Mouse (Mus musculus): Measurements from ENCODE around the gene Hhip.

Gene Hhip

DNA sequence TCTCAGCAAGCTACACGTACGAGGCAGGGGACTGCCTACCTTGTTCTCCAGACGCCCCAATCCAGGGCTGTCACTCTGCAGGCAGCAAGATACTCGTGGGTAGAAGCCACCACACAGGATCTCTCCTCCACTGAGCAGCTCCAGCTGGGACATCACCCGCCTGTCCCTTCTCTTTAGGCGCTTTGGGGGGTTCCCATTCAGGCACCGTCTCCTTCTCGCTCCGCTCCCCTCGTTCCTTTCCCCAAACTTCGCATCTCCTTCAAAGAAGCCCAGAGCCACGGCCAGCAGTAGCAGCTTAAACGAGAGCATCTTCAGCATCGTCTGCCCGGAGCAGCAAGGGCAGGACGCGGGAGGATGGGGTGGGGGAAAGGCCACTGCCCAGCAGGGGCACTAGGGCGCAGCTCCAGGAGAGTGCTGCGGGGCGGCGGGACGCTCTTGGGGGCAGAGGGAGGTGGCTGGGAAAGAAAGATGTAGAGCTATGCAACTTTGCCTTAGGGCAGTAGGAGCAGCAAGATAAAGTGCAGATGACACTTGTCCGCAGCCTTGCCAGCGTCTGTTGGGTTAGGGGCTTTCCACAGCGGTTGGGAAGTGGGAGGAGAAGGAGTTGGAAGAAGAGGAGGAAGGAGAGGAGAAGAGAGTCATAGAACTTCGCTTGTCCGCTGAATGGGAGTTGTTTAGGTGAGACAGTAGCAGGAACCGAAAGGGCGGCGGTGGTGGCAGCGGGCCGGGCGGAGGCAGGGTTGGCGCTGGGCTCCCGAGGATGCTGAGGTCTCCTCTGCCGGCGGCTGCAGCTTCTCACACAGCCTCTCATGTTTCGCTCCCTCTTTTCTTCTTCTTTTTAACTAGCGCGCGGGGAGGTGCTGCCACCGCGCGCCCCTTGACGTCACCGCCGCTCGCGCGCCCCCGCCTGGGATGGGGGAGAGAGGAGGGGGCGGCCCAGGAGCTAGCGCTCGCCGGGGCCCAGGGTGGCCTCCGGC is at the start of gene Hhip:
Hhip (minus strand) TSS at position 809 of the 977 bp plus-strand sequence.
- peak; percentile 60 for DNase-seq

- no peak for DNase-seq
Observed at GRCm38 (mm10) chr8:80087021-80087420, 29.2 kb upstream of the Hhip start.

- no peak for DNase-seq
Observed at GRCm38 (mm10) chr8:80058193-80058592, 387 bp upstream of the Hhip start.

DNA sequence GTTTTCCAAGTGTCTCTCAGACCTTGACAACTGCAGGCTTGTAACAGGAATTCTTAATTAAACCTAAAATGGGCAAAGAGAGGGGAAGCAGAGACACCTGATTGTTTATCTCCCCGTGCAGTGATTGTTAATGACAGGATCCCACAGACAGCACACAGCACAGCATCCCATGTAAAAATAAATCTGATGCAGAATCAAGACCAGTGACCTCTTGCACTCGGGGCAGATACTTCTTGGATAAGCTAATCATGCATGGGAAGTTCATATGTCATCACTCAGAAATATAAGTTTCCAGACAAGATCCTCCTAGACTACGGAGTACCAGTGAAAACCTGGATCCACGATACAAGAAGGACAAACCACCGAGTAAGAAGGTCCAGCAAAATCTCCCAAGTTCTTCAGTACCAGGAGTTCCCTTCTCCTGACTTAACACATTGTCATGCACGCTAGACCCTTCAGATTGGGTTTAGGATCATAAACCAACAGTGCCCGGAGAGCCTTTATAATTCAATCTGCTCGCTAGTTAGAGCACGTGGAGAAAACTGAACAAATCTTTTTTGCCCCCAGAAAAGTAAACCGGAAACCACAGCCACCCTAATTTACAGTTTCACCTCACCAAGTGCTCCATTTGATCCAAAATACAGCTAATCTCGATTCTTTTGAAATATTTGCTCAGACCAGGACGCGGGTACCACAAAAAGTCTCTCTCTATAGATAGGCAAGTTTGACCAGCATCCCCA is 1.3 kb downstream of the Hhip start:
- DNase-seq: no peak

GRCm38 (mm10) chr8:80055777-80056176 is 2.0 kb downstream of the Hhip start:
- DNase-seq: no peak

DNA sequence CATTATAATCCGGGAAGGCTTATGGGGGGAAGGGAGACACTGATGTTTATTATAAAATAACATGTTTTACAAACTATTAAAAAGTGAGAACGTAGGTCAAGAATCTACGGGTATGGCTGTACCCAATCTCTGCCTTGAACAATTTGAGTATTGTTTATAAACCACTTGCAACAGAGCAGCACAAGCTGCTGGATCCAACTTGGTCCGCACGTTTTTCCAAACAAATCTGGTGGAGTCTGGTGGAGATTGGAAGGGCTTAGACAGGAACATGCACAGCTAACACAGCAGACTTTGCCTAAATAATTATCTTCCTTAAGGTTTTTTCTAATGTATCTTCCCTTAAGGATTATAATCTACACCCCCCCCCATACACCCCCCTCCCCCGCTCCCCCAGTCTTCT is 2.7 kb downstream of the Hhip start:
- no peak for DNase-seq

- DNase-seq: no peak
Observed at GRCm38 (mm10) chr8:80054216-80054615, 3.6 kb downstream of the Hhip start.

DNA sequence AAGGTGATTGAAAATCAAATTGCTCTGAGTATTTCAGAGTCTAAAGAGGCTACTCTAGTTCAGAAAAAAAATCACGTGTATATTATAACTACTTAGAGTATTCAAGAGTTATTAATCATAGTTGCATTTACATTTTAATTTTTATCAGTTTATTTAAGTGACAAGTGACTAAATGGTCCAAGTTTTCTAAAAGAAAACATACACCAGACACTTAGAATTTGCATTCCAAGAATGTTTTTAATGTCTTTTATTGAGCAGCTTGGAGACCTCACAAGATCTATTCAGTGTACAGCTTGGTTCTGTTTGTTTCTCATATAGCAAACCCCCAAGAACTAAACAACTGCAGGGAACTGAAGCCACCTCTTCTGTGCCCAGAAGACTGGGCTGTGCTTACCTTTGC is 5.0 kb downstream of the Hhip start:
- DNase-seq: no peak

DNA sequence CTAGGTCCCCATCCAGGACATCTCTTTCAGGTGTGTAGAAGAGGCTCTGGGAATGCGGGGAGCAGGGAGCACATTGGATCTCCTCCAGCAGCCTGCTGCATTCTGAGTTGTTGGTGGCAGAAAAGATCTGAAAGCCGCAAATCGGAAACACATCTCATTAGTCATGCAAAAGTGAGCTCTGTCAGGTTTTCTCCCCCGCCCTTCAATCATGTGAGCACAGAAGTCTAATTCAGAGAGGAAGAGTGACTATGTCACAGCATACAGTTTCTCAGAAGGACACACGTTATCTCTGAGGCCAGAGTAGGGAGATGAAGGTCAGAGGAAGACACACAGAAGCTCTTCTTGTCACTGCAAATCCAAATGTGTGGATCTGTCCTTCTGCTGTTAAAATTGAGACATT is 6.3 kb downstream of the Hhip start:
- DNase-seq: no peak

DNA sequence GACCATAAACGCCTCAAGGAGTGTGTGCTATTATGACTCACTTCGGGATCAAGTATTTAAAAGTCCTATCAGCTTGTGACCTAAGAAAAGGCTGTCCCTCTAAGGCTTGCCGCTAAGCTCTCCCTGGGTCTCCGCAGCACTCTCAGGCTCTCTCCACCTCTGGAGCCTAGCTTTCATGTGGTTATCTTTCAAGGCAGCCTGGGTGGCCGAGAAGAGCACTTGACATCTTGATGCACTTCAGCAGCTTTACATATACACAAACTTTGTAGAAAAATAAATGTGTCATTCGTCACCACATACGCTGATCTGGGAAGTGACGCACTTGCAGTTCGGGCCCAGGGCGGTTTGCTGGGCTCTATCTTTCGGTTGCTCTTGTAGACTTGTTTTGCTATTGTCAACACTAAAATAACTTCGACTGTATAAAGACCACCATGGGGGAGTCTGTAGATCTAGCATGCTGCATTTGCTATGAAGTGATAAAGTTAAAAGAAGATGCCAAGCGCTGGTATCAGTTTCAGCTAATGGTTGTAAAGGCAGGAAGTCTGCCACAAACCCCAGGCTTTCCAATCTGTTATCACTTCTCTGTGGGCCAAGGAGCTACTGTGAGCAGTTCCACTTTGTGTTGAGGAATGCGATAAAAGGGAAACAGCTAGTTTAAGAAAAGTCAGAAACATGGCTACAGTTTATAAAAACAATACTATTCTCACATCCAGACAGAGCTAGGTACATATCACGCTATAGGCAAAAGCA is 8.4 kb downstream of the Hhip start:
- no peak for DNase-seq

GRCm38 (mm10) chr8:80048256-80048655 is 9.6 kb downstream of the Hhip start:
- DNase-seq: no peak

- no peak for DNase-seq
Observed at GRCm38 (mm10) chr8:80037644-80038253, 20.1 kb downstream of the Hhip start.

DNA sequence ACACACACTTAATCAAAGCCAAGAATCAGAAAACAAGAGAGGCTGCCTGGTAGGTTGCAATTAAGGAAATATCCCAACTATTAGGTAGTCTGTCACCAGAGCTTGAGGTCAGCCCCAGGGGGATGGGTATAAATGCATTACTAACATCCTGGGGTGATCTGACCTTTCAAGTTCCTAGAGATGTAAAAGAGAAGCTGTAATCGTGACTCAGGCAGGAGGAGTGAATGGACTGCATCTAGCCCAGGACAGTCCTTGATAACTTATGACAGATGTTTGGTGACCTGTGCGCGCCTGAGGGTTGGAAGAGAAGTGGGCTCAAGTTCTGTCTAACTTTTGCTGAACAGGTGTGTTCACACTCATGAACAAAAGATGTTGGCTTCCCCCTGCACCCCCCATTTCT is 25.2 kb downstream of the Hhip start:
- no peak for DNase-seq

DNA sequence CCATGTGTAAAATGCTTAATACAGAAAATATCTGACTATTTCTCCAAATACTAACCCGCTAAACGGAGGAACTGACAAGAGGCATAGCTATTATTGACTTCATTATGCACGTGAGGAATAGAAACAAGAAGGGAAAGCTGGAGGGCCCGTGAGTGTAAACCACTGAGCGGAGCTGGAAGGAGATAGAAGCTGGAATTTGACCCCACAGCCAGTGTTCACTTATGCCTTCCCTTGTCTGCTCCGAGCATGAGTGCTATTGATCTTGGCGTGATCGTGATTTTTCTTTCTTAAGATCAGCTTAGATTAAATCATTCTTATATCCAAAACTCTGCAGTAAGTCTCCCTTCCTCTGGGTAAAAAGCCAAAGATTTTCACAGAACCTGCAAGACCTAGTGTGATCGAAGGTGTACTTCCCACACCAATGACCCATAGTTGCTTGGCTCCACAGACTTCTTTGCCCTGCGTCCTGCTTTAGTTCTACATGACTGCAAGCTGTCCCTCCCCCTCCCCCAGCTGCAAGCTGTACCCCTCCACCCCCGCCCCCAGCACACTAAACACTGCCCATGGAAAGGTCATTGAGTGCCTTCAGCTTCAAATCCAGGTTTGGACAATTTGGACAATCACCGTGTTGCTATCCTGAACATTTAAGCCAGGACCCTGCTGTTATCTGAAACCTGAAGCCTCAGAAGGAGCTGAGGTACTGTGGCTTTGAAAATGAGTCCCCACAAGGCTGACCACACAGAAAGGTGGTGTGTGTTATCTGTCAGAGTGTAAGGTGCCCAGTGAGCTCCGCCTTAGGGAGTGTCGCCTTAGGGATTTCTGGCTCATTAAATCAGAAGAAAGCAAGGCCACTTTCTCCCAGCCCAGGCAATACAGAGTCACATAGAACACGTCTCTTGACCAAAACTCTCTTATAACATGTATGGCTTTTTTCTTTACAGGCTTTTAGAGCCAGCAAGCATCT is 26.2 kb downstream of the Hhip start:
- DNase-seq: no peak

DNA sequence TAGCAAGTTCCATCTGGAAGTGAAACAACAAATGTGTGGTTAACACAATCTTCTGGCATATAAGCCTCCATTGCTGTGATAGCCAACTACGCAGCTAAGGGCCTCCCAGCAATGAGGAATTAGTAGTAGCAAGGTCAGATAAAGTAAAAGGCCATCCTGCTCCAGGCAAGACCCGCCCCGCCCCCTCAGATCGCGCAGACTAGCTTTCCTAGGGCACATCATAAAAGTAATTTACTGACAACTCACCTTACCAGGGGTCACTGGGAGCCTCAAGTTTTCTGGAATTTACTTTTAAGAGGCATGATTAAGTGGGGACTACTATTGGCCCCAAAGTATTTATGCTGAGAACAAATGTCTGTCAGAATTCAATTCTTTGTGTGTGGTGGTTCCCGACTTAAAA is 28.2 kb downstream of the Hhip start:
- DNase-seq: no peak

GRCm38 (mm10) chr8:80020469-80020868 is 37.3 kb downstream of the Hhip start:
- DNase-seq: no peak

DNA sequence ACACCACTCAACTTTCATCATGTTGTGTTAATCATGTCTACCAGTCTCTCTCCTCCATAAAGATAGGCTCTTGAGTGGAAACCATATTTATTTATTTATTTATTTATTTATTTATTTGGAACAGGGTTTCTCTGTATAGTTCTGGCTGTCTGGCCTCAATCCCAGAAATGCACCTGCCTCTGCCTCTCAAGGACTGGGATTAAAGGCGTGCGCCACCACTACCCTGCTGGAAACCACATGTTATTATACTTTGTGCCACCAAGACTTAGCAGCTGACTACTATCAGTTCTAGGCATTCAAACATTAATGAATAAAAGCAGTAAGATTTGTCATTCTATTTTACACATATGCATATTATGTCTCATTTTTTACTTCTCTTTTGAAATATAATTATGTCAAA is 42.0 kb downstream of the Hhip start:
- DNase-seq: no peak

GRCm38 (mm10) chr8:80004421-80004820 is 53.4 kb downstream of the Hhip start:
- DNase-seq: no peak

GRCm38 (mm10) chr8:80002313-80002712 is 55.5 kb downstream of the Hhip start:
- no peak for DNase-seq

GRCm38 (mm10) chr8:79995075-79995474 is 62.7 kb downstream of the Hhip start:
- DNase-seq: no peak

- no peak for DNase-seq
Observed at GRCm38 (mm10) chr8:79993507-79993906, 64.3 kb downstream of the Hhip start.
